Mouse (Mus musculus) heart, embryonic 16.5 days (tissue): ENCODE measurements around the gene Sema6b. TPM values are rescaled to one million over a fixed set of nuclear protein-coding genes. Genes with fewer than 3 reads are reported as not detected.

Source experiments
- ATAC-seq: fragments of 200-750 bp; cut with Nextera tagmentation; replicated peaks from 2 replicates; pipeline ENCODE4 v1.8.0; 2017; ENCODE audit warnings: moderate number of reproducible peaks; ENCODE audit not compliant: insufficient read depth, low FRiP score; ENCODE audit errors: extremely low read depth
- H3K27ac ChIP-seq: fragments of 300-500 bp; sonication (generic); 2 replicates; pipeline ENCODE4 v1.5.1; 2014; ENCODE audit warnings: mild to moderate bottlenecking, low read length, control low read depth, moderate library complexity
- H3K27me3 ChIP-seq: fragments of 300-500 bp; sonication (generic); 2 replicates; pipeline ENCODE4 v1.6.1; 2014; ENCODE audit warnings: low read length, mixed read lengths; ENCODE audit not compliant: control insufficient read depth, insufficient read depth
- H3K36me3 ChIP-seq: fragments of 300-500 bp; sonication (generic); 2 replicates; pipeline ENCODE4 v1.6.1; 2014; ENCODE audit not compliant: control insufficient read depth, insufficient read depth
- H3K4me1 ChIP-seq: fragments of 300-500 bp; sonication (generic); 2 replicates; pipeline ENCODE4 v1.6.1; 2014; ENCODE audit warnings: low read length, mixed read lengths; ENCODE audit not compliant: control insufficient read depth, insufficient read depth
- H3K4me2 ChIP-seq: fragments of 300-500 bp; sonication (generic); 2 replicates; pipeline ENCODE4 v1.6.1; 2014; ENCODE audit warnings: low read depth, mild to moderate bottlenecking, control low read depth, low read length
- H3K4me3 ChIP-seq: fragments of 300-500 bp; sonication (generic); 2 replicates; pipeline ENCODE4 v1.5.1; 2014; ENCODE audit warnings: mild to moderate bottlenecking, control low read depth, low read length
- H3K9ac ChIP-seq: fragments of 300-500 bp; sonication (generic); 2 replicates; pipeline ENCODE4 v1.6.1; 2014; ENCODE audit warnings: low read length, control low read depth
- H3K9me3 ChIP-seq: fragments of 300-500 bp; sonication (generic); replicated peaks from 2 replicates; pipeline ENCODE4 v1.6.1; 2016; ENCODE audit warnings: low read length; ENCODE audit not compliant: control insufficient read depth
- WGBS: fragments of 180-500 bp; shearing (Covaris S2); extraction: QIAGEN DNeasy Blood & Tissue Kit; methylation state at CpG from one replicate; pipeline ENCODE4 v1.1.7; 2014; 5-methylcytosine and 5-hydroxymethylcytosine counted together
- polyA plus RNA-seq: library from polyadenylated mRNA; unstranded; fragments of >200 nt; fragmentation: Nextera tagmentation; extraction: Ambion mirVana; gene quantifications from 2 replicates; pipeline ENCODE4 v1.2.1, GENCODE M21; 2015

Gene Sema6b
- polyA plus RNA-seq, 1 experiment from 2014 or later, result 0.70 TPM

- Histone ChIP-seq H3K4me2 (no peak overlapping the region), H3K4me1 (no peaks in the 10 kb centered on the region), H3K27me3 (no peaks in the 10 kb centered on the region), H3K27ac (peak overlapping the region; percentile 58; the same call in 1 of the 2 replicates), H3K4me3 (no peak overlapping the region), H3K9me3 (no peaks in the 10 kb centered on the region), H3K9ac (no peak overlapping the region), H3K36me3 (peaks cover 2% of the 10 kb centered on the region; the same call in 1 of the 2 replicates)
- WGBS, result 65% methylated on average over 10 of the region's 10 CpGs
- ATAC-seq, result no peak
Measured at GRCm38 (mm10) chr17:56170636-56171035, 30.5 kb upstream of the Sema6b start.

DNA sequence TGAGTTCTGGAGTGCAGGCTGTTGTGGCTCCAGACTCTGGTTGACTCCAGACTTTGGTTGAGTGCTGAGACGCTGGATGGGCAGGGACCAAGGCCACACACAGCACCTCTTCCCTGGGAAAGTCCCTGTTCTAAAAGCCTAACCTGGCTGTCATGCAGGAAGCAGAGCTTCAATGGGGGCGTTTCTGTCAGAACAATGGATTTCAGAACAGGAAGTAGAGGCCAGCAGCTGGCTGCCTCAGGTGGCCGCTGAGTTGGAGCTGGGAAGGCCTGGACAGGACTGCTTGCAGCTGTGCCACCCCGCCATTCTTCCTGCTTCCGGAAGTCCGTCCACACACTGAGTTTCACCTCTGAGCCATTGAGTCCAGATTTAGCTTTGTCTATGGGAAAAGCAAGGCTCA lies 29.7 kb upstream of the Sema6b start:
- peak overlapping the region; percentile 58; the same call in 1 of the 2 replicates for H3K27ac ChIP-seq
- ATAC-seq, result peak; percentile 56
- no peak overlapping the region for H3K4me3 ChIP-seq
- no peaks in the 10 kb centered on the region for H3K9me3 ChIP-seq
- H3K36me3 ChIP-seq, result no peaks in the 10 kb centered on the region
- H3K4me1 ChIP-seq, result no peaks in the 10 kb centered on the region
- no peak overlapping the region for H3K4me2 ChIP-seq
- no peak overlapping the region for H3K9ac ChIP-seq
- H3K27me3 ChIP-seq, result no peaks in the 10 kb centered on the region
- WGBS, result 55% methylated on average over 6 of the region's 6 CpGs

GRCm38 (mm10) chr17:56165671-56166070 lies 25.5 kb upstream of the Sema6b start:
- no peak overlapping the region for H3K4me3 ChIP-seq
- H3K36me3 ChIP-seq, result no peaks in the 10 kb centered on the region
- H3K9ac ChIP-seq, result no peak overlapping the region
- H3K27me3 ChIP-seq, result no peaks in the 10 kb centered on the region
- 71% methylated on average over 11 of the region's 11 CpGs for WGBS
- no peak for ATAC-seq
- peaks cover 17% of the 10 kb centered on the region for H3K4me1 ChIP-seq
- no peak overlapping the region for H3K27ac ChIP-seq
- no peak overlapping the region for H3K4me2 ChIP-seq
- no peaks in the 10 kb centered on the region for H3K9me3 ChIP-seq

DNA sequence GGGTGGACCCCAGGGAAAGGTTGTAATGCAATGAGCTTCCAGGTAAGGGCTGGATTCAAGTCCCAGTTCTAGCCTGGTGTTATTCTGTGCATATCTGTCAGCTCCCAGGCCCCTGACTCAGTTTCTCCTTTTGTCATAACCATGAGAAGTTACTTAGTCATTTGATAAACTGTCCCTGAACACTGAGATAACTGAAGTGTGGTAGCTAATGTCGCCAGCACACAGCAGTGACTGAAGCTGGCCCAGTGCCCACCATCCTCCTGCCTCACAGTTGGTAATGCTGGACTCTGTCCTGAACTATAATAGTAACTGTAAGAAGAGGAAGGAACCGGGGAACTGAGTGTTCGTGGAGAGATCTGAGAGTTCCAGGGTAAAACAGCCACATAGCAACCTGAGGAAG lies 24.4 kb upstream of the Sema6b start:
- Histone ChIP-seq H3K27ac (no peak overlapping the region), H3K4me3 (no peak overlapping the region), H3K27me3 (no peaks in the 10 kb centered on the region), H3K4me1 (peaks cover 17% of the 10 kb centered on the region), H3K9ac (no peak overlapping the region), H3K36me3 (no peaks in the 10 kb centered on the region), H3K9me3 (no peaks in the 10 kb centered on the region), H3K4me2 (no peak overlapping the region; the same call in 1 of the 2 replicates)
- ATAC-seq, result no peak
- WGBS, result 49% methylated on average over 3 of the region's 3 CpGs

DNA sequence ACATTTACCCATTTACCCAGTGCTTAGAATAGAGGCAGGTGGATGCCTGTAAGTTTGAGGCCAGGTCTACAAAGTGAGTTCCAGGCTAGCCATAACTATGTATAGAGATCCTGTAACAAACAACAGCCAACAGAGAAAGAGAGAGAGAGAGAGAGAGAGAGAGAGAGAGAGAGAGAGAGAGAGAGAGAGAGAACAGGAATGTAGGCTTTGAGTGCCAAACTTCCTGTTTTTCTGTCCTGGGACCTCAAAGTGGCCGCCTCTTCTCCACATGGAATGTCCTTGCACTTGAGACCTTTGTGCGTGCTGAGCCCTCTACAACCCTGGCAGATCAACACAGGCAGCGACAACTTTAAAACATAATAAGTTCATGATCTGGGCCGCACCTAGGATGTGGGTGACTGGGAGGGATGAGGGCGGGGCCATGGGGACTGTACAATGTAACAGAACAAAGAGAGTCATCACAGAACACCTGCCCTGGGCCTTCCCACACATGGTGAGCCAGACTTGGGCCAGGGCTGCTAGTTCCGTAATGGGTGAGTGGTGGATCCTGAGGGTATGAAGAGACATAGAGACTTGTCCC lies 23.5 kb upstream of the Sema6b start:
- peak overlapping the region; percentile 55; the same call in 1 of the 2 replicates for H3K27ac ChIP-seq
- ATAC-seq, result no peak
- H3K9me3 ChIP-seq, result no peaks in the 10 kb centered on the region
- H3K9ac ChIP-seq, result peak overlapping the region; percentile 64
- H3K4me1 ChIP-seq, result peaks cover 17% of the 10 kb centered on the region
- H3K4me2 ChIP-seq, result peak overlapping the region; percentile 87
- peak overlapping the region; percentile 54 for H3K4me3 ChIP-seq
- 55% methylated on average over 6 of the region's 6 CpGs for WGBS
- no peaks in the 10 kb centered on the region for H3K36me3 ChIP-seq
- peaks cover 3% of the 10 kb centered on the region for H3K27me3 ChIP-seq

DNA sequence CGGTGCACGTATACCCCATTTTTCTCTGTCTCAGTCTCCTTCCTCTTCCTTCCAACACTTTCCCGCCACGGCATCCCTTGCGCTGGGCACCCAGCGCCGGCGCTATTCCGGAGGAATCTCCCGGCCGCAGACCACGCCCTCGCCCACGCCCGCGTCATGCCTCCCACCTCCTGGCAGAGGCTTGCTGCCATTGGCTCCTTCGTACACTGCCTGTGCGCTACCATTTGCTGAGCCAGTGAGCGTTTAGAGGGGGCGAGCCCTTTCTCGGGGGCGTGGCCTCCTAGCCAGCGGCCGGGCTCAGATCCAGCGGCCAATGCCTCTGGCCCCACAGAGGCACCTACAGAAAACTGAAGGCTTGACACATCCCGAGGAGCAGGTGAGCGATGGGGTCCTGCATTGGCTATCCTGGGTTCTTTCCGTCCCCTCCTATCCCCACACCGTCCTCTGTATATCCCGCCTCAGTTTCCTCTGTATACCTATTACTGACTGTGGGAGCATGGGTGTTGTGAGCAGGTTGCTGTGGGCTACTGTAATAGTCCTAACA lies 22.2 kb upstream of the Sema6b start, which contains the start of gene Tnfaip8l1:
Gene Tnfaip8l1 (plus strand): TSS at position 247 of the 544 bp plus-strand sequence.
- Histone ChIP-seq H3K9me3 (no peaks in the 10 kb centered on the region), H3K4me3 (peak within 1 kb of the TSS; percentile 54), H3K9ac (peak within 1 kb of the TSS; percentile 69), H3K4me2 (peak within 1 kb of the TSS; percentile 87), H3K36me3 (no peaks in the 10 kb centered on the region), H3K27me3 (peaks cover 14% of the 10 kb centered on the region), H3K27ac (peak within 1 kb of the TSS; percentile 55; the same call in 1 of the 2 replicates), H3K4me1 (peaks cover 17% of the 10 kb centered on the region)
- peak; percentile 97 for ATAC-seq
- WGBS, result under 1% methylated on average over 30 of the region's 30 CpGs

- 3% methylated on average over 9 of the region's 9 CpGs for WGBS
- no peaks in the 10 kb centered on the region for H3K9me3 ChIP-seq
- H3K27ac ChIP-seq, result no peak overlapping the region
- ATAC-seq, result no peak
- no peak overlapping the region for H3K4me3 ChIP-seq
- no peak overlapping the region for H3K9ac ChIP-seq
- no peak overlapping the region for H3K4me2 ChIP-seq
- peaks cover 17% of the 10 kb centered on the region for H3K4me1 ChIP-seq
- peaks cover 34% of the 10 kb centered on the region for H3K27me3 ChIP-seq
- no peaks in the 10 kb centered on the region for H3K36me3 ChIP-seq
Measured at GRCm38 (mm10) chr17:56159729-56160128, 19.6 kb upstream of the Sema6b start.

DNA sequence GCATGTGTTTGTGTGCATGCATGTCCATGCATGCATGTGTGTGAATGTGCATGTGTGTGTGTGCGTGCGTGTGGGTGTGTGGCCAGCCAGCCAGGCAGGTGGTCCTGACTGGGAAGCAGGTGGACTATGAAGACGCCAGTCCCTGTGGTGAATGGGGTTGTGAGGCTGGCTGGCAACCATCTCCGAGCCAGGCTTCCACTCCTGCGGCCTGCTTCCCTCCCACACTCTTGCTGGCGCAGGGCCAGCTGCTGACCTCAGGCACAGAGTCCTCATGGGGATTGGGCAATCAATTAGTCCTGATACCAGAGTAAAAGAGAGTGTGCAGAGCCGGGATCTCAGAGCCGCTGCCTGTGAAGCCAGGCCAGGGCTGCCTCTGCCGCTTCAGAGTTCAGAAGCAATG lies 13.5 kb upstream of the Sema6b start:
- H3K9me3 ChIP-seq, result no peaks in the 10 kb centered on the region
- H3K4me2 ChIP-seq, result no peak overlapping the region
- no peak overlapping the region for H3K4me3 ChIP-seq
- WGBS, result 32% methylated on average over 9 of the region's 9 CpGs
- peaks cover 6% of the 10 kb centered on the region; the same call in 1 of the 2 replicates for H3K4me1 ChIP-seq
- no peak overlapping the region for H3K9ac ChIP-seq
- H3K27ac ChIP-seq, result no peak overlapping the region
- H3K27me3 ChIP-seq, result peaks cover 67% of the 10 kb centered on the region
- no peaks in the 10 kb centered on the region for H3K36me3 ChIP-seq
- no peak for ATAC-seq

- Histone ChIP-seq H3K9me3 (no peaks in the 10 kb centered on the region), H3K27ac (no peak overlapping the region), H3K36me3 (no peaks in the 10 kb centered on the region), H3K27me3 (peaks cover 71% of the 10 kb centered on the region), H3K9ac (no peak overlapping the region), H3K4me2 (no peak overlapping the region), H3K4me1 (peaks cover 6% of the 10 kb centered on the region; the same call in 1 of the 2 replicates), H3K4me3 (no peak overlapping the region)
- 27% methylated on average over 2 of the region's 2 CpGs for WGBS
- ATAC-seq, result no peak
Measured at GRCm38 (mm10) chr17:56149897-56150296, 9.8 kb upstream of the Sema6b start.
